Mouse (Mus musculus) MN1 (cell line): ENCODE measurements around the gene Bdh1.

Experiments
- DNase-seq: peaks from one replicate; pipeline ENCODE4 v3.0.0-alpha.2; 2016; ENCODE audit warnings: low spot score

Bdh1 gene

DNA sequence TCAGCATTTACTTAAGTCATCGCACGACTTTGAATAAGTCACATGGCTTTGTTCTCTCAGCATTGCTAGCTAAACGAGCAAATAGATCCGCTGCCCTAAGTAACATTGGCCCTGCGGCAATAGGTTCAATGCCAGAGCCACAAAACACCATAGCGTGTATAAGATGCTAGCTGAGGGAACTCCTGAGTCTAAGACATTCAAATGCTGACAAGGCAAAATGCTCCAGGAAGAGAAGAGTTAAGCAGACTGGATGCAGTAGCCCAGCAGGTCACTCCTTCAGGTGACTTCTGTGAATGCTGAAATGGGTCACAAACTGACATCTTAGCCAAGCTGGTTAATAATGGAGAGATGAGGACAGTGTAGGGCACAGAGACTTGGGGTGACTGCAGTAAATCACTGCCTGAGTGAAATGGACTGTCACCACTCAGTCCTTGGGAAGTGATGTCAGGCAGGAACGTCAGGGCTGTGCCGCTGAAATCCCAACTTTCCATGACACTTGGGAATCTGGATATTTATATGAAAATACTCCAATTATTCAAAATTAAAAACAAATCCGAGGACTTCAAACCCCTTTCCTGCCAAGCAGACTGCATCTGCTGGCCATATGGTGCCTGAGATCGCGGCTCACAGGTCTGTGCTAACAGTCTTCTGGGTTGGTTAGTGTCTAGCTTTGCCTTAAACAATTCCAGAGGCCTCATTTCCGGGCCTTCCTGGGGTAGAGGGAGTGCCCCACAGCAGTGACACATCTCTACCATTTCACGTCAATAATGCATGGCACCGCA lies 79.1 kb downstream of the Bdh1 start:
- peak; percentile 16 for DNase-seq

DNA sequence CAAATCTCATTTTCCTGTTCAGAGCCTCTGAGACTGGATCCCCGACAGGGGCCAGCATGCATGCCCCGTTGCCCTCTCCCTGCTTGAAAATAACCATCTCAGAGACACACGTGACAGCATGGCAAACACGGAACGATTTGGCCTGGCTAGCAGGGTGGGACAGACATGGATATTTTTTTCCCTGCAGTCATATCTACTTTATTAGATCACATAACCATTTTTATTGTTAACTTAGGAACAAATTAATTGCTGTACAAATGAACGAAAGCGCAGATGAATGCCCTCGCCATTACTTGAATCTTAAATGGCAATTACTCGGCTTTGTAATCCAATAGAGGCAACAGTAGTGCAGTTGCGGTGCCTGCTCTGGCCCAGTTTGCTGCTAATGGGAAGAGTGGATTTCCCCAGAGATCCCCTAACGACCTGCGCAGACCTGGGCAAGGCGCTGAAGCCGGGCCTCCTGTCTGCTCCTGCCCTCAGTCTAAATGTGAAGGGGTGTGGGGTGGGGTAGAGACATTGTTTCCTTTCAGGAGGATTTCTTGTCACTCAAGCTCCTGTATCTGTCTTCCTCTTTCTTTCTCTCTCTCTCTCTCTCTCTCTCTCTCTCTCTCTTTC lies 79.8 kb downstream of the Bdh1 start:
- DNase-seq: peak; percentile 71

DNA sequence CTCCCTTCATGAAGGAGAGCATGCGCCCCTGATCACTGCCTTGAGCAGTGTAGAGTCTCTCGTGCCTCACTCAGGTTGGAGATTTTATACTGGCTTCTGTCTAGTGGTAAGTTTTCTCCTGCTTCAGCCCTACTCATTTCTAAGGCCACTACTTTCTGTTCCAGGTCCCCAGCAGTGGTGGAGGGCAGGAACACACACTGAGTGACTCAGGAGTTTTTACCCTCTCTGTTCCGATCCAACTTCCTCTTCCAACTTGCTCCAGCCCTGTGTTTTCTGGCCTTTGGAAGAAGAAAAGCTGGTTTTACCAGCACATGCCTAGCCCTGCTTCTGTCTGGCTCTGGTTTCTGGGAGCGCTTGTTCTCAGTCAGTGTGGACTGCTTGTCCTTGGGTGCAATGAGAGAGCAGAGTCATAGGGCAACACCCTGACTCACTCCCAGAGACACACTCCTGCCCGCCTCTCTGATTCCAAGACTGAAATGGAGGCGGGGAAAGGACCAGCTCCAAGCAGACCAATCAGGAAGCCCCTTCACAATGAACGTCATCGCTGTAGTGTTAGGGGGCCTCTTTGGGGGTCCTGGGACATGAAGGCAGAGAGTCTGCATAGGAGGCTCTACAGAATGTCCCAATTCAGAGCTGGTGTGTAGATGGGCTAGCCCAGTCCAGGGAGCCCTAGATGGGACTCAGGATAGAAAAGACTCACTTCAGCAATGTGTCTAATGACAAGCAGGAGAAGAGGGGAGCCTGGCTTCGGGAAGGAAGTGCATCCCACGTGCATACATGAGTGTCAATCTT lies 84.8 kb downstream of the Bdh1 start:
- DNase-seq: peak; percentile 52

DNA sequence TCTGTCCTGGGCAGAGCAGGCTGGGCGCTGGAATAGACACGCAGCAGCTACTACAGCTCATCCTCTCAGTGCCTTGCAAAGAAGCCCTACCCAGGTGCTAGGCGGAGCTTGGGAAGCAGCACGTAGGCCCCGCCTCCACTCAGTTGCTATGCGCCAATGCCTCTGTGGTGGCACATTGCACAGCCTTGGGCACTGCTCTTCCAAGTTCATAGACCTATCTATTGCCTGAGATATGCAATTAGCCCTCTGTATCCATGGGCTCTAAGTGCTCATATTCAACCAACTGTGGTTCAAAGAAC lies 85.3 kb downstream of the Bdh1 start:
- peak; percentile 56 for DNase-seq

DNA sequence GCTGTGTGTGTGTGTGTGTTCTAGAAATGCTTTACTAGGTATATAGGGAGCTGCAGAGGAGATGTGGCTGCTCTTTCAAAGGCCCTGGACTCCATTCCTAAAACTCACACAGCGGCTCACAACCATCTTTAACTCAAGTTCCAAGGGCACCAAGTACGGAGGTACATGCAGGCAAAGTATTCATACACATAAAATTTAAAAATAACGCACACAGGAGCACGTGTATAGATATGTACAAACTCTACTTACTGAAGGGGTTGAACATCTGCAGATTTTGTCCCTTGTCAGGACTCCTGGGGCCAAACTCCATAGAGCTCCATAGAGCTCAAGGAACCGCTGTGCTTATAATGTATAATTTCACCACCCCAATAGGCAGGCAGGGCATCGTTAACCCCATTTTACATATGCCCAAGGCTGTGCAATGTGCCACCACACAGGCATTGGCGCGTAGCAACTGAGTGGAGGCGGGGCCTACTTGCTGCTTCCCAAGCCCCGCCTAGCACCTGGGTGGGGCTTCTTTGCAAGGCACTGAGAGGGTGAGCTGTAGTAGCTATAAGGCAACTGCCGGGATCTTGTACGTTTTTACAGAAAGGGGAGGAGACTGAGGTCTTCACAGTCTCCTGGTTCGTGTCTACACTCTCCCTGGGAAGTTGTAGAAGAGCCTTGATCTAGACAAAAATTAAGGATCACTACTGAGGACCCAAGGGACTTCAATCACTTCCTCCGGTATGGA lies 85.9 kb downstream of the Bdh1 start:
- DNase-seq: peak; percentile 84
